In genomic region chr17:73200380-73200779, GRCm38 (mm10) we compare ENCODE assay signal across 29 mouse cellular contexts.
DNase-seq lines count a peak whose midpoint lies in the region; ATAC-seq and TF ChIP-seq lines count a peak whose summit lies in the region.
"Had no signal": no experiment of that assay in that cellular context is flagged by ENCODE, and none has a peak within 500 bp of the region (broad histone marks: within the 10 kb centered on the region; RNA-seq: fewer than 3 reads in every experiment).

No protein-coding gene starts in this region.

- H3K4me1 ChIP-seq in heart, embryonic 10.5 days: peaks cover 15% of the 10 kb centered on the region
- H3K4me1 ChIP-seq in heart, embryonic 15.5 days (replicated peaks): peaks cover 17% of the 10 kb centered on the region; the same call in 1 of the 2 replicates
- no peaks in the 10 kb centered on the region for H3K4me1 ChIP-seq in kidney, postnatal 0 days (replicated peaks; ENCODE audit: insufficient read depth, low read length)
- H3K4me1 ChIP-seq: embryonic facial prominence, embryonic 12.5 days; hindbrain, embryonic 10.5 days; midbrain, embryonic 12.5 days; neural tube, embryonic 12.5 days had no signal

- no peaks in the 10 kb centered on the region for H3K27me3 ChIP-seq in heart, embryonic 10.5 days (ENCODE audit: insufficient read depth, poor library complexity, severe bottlenecking)
- no peaks in the 10 kb centered on the region for H3K27me3 ChIP-seq in heart, embryonic 15.5 days
- no peaks in the 10 kb centered on the region for H3K27me3 ChIP-seq in kidney, postnatal 0 days (ENCODE audit: insufficient read depth, low read length)
- H3K27me3 ChIP-seq: embryonic facial prominence, embryonic 12.5 days; limb, embryonic 13.5 days; megakaryocyte, embryonic 14.5 days; midbrain, embryonic 12.5 days; neural tube, embryonic 12.5 days had no signal

- no peaks in the 10 kb centered on the region for H3K9me3 ChIP-seq in heart, embryonic 10.5 days
- no peaks in the 10 kb centered on the region for H3K9me3 ChIP-seq in heart, embryonic 15.5 days (replicated peaks)
- H3K9me3 ChIP-seq in kidney, postnatal 0 days (replicated peaks; ENCODE audit: low read length): no peaks in the 10 kb centered on the region
- H3K9me3 ChIP-seq: embryonic facial prominence, embryonic 12.5 days; limb, embryonic 13.5 days; midbrain, embryonic 12.5 days had no signal

- DNase-seq in heart, embryonic 10.5 days (ENCODE audit: low spot score): no peak
- DNase-seq in heart, postnatal 4 days: no peak
- no peak for DNase-seq in heart, adult 9 months (ENCODE audit: low spot score in 2 of 2)
- DNase-seq in kidney, postnatal 0 days (ENCODE audit: low spot score): peak; percentile 41
- DNase-seq in kidney, adult 9 months: no peak
- peak; percentile 10 for DNase-seq in skeletal muscle tissue, adult 2 months (ENCODE audit: low read depth, low spot score)
- DNase-seq: adrenal gland, postnatal 25 days; cerebellum, adult 11-12 months; cerebellum, adult 9-11 months; embryo, embryonic 11 days; gastrocnemius, postnatal 36 days; kidney, postnatal 10 days; lung, postnatal 4 days; right cerebral cortex, adult 18-20 months; thymus, adult 2 months; thymus, postnatal 36 days had no signal

- 66% methylated on average over 1 of the region's 1 CpGs for WGBS in heart, embryonic 10.5 days
- WGBS in heart, embryonic 15.5 days: 42% methylated on average over 1 of the region's 1 CpGs
- WGBS in kidney, postnatal 0 days: 42% methylated on average over 1 of the region's 1 CpGs

- peak overlapping the region; percentile 26; the same call in 1 of the 2 replicates for H3K27ac ChIP-seq in heart, embryonic 10.5 days
- peak overlapping the region; percentile 83 for H3K27ac ChIP-seq in heart, embryonic 15.5 days
- H3K27ac ChIP-seq in kidney, postnatal 0 days: no peak overlapping the region
- H3K27ac ChIP-seq: embryonic facial prominence, embryonic 12.5 days; hindbrain, embryonic 10.5 days; layer of hippocampus, adult 2 months; limb, embryonic 13.5 days; midbrain, embryonic 12.5 days; neural tube, embryonic 12.5 days had no signal

- H3K4me3 ChIP-seq in heart, embryonic 10.5 days: no peak overlapping the region
- H3K4me3 ChIP-seq in heart, embryonic 15.5 days: no peak overlapping the region
- H3K4me3 ChIP-seq in kidney, postnatal 0 days (replicated peaks; ENCODE audit: low read depth, low read length): no peak overlapping the region
- H3K4me3 ChIP-seq: embryonic facial prominence, embryonic 12.5 days; hindbrain, embryonic 10.5 days; layer of hippocampus, adult 2 months; limb, embryonic 13.5 days; megakaryocyte, embryonic 14.5 days; midbrain, embryonic 12.5 days; myocyte; neural tube, embryonic 12.5 days had no signal

- TF ChIP-seq CTCF in kidney, postnatal 0 days (IDR thresholded peaks at IDR 0.05; ENCODE audit: low read depth): no peak

- H3K4me2 ChIP-seq in heart, embryonic 15.5 days: no peak overlapping the region
- no peak overlapping the region for H3K4me2 ChIP-seq in kidney, postnatal 0 days (ENCODE audit: low read length)
- H3K4me2 ChIP-seq: embryonic facial prominence, embryonic 12.5 days; limb, embryonic 13.5 days; liver, embryonic 11.5 days; midbrain, embryonic 12.5 days; neural tube, embryonic 12.5 days had no signal

- ATAC-seq in heart, embryonic 15.5 days (replicated peaks; ENCODE audit: insufficient number of reproducible peaks, insufficient read depth, low FRiP score, low read depth): no peak; the same call in 1 of the 2 replicates
- no peak for ATAC-seq in kidney, postnatal 0 days (replicated peaks; ENCODE audit: low FRiP score, low read depth)
- ATAC-seq: CD4-positive, CD25-positive, alpha-beta regulatory T cell, adult 4 months; forebrain, embryonic 14.5 days; hindbrain, embryonic 16.5 days had no signal

- H3K36me3 ChIP-seq in heart, embryonic 10.5 days: peaks cover 12% of the 10 kb centered on the region; the same call in 1 of the 2 replicates
- H3K36me3 ChIP-seq in heart, embryonic 15.5 days: peaks cover 8% of the 10 kb centered on the region; the same call in 1 of the 2 replicates
- no peaks in the 10 kb centered on the region for H3K36me3 ChIP-seq in kidney, postnatal 0 days (ENCODE audit: insufficient read depth, low read length)
- H3K36me3 ChIP-seq: embryonic facial prominence, embryonic 12.5 days; limb, embryonic 13.5 days; midbrain, embryonic 12.5 days; neural tube, embryonic 12.5 days had no signal

- no peak overlapping the region for H3K9ac ChIP-seq in heart, embryonic 15.5 days
- H3K9ac ChIP-seq in kidney, postnatal 0 days (ENCODE audit: low read depth, low read length): no peak overlapping the region
- H3K9ac ChIP-seq: embryonic facial prominence, embryonic 12.5 days; limb, embryonic 13.5 days; midbrain, embryonic 12.5 days; neural tube, embryonic 12.5 days had no signal

Comparison
In these comparisons a context has a peak if more than half of its experiments do, and no peak if none do; other contexts are left out.
1. DNase-seq: peak in kidney, postnatal 0 days (single experiment) and skeletal muscle tissue, adult 2 months (single experiment); none in heart, embryonic 10.5 days (single experiment), heart, postnatal 4 days (single experiment), heart, adult 9 months (0 of 2) and kidney, adult 9 months (single experiment).